In genomic region chr5:114035111-114035510, GRCm38 (mm10) we compare ENCODE assay signal across 15 mouse cellular contexts. TPM values are rescaled to one million over a fixed set of nuclear protein-coding genes. Genes with fewer than 3 reads are reported as not detected.
A peak's percentile ranks its signal among the peaks of the same experiment; 100 is the strongest.
DNase-seq lines count a peak whose midpoint lies in the region; ATAC-seq lines count a peak whose summit lies in the region.
"Had no signal": no experiment of that assay in that cellular context is flagged by ENCODE, and none has a peak within 500 bp of the region (broad histone marks: within the 10 kb centered on the region; RNA-seq: fewer than 3 reads in every experiment).

No protein-coding gene starts in this region.

- no peaks in the 10 kb centered on the region for H3K9me3 ChIP-seq in liver, embryonic 11.5 days (ENCODE audit: control insufficient read depth, low read length)
- H3K9me3 ChIP-seq in heart, embryonic 10.5 days = no peaks in the 10 kb centered on the region
- H3K9me3 ChIP-seq: forebrain, embryonic 13.5 days; liver, embryonic 15.5 days had no signal

- H3K27ac ChIP-seq in liver, embryonic 11.5 days (ENCODE audit: low read depth, low read length) = no peak overlapping the region
- no peak overlapping the region for H3K27ac ChIP-seq in heart, embryonic 10.5 days
- H3K27ac ChIP-seq: forebrain, embryonic 13.5 days; hindbrain, embryonic 14.5 days; liver, embryonic 15.5 days had no signal

- no peaks in the 10 kb centered on the region for H3K4me1 ChIP-seq in liver, embryonic 11.5 days (replicated peaks; ENCODE audit: control insufficient read depth, insufficient read depth, low read length)
- peaks cover 14% of the 10 kb centered on the region; the same call in 1 of the 2 replicates for H3K4me1 ChIP-seq in heart, embryonic 10.5 days
- H3K4me1 ChIP-seq: liver, embryonic 15.5 days had no signal

- no peak overlapping the region for H3K4me2 ChIP-seq in liver, embryonic 11.5 days
- H3K4me2 ChIP-seq: forebrain, embryonic 13.5 days; hindbrain, embryonic 14.5 days; liver, embryonic 15.5 days had no signal

- peak; percentile 41 to 49 for DNase-seq in cerebellum, adult 18-20 months
- DNase-seq in brain, adult 2 months (ENCODE audit: low read depth, low spot score) = peak; percentile 53
- DNase-seq in kidney, adult 11 months = peak; percentile 68
- DNase-seq in kidney, postnatal 10 days = peak; percentile 57
- no peak for DNase-seq in liver, embryonic 11.5 days (ENCODE audit: low spot score)
- DNase-seq in heart, embryonic 10.5 days (ENCODE audit: low spot score) = no peak
- DNase-seq in neural tube, embryonic 10.5 days (ENCODE audit: extremely low spot score, low spot score) = no peak
- DNase-seq: lung, postnatal 14 days had no signal

- no peak overlapping the region for H3K4me3 ChIP-seq in liver, embryonic 11.5 days (ENCODE audit: low read depth, low read length)
- no peak overlapping the region for H3K4me3 ChIP-seq in heart, embryonic 10.5 days
- H3K4me3 ChIP-seq: forebrain, embryonic 13.5 days; liver, embryonic 15.5 days; myocyte had no signal

- H3K27me3 ChIP-seq in liver, embryonic 11.5 days (replicated peaks; ENCODE audit: control insufficient read depth, insufficient read depth, low read length) = no peaks in the 10 kb centered on the region
- H3K27me3 ChIP-seq in heart, embryonic 10.5 days (ENCODE audit: insufficient read depth, poor library complexity, severe bottlenecking) = 0 out of 2 replicates have a peak, but pooled peaks cover 11% of the 10 kb centered on the region
- H3K27me3 ChIP-seq: forebrain, embryonic 13.5 days had no signal

- WGBS in liver, embryonic 11.5 days = 72% methylated on average over 10 of the region's 10 CpGs
- 68% methylated on average over 10 of the region's 10 CpGs for WGBS in heart, embryonic 10.5 days

- H3K9ac ChIP-seq in liver, embryonic 11.5 days (ENCODE audit: low read depth, low read length) = no peak overlapping the region
- H3K9ac ChIP-seq: forebrain, embryonic 13.5 days; hindbrain, embryonic 14.5 days; liver, embryonic 15.5 days had no signal

- no peak for ATAC-seq in cerebellum, adult (ENCODE audit: insufficient number of reproducible peaks, low FRiP score, low TSS enrichment)
- no peak for ATAC-seq in liver, embryonic 11.5 days (replicated peaks; ENCODE audit: low FRiP score)
- ATAC-seq: forebrain, embryonic 13.5 days had no signal

- H3K36me3 ChIP-seq in liver, embryonic 11.5 days (ENCODE audit: control insufficient read depth, insufficient read depth, low read length) = no peaks in the 10 kb centered on the region
- H3K36me3 ChIP-seq in heart, embryonic 10.5 days = no peaks in the 10 kb centered on the region
- H3K36me3 ChIP-seq: liver, embryonic 15.5 days had no signal

RNA-seq across cellular contexts. Expression of gene Usp30, which starts 30.1 kb away (rescaled TPM):
- polyA plus RNA-seq in liver, embryonic 11.5 days (2014; fragmentation: Nextera tagmentation; extraction: Ambion mirVana) = 6.5 and 8.5 TPM in 2 replicates
- polyA plus RNA-seq in heart, embryonic 10.5 days (2016; fragmentation: Nextera tagmentation; extraction: Ambion mirVana) = 9.9 and 10.2 TPM in 2 replicates

RNA-seq across cellular contexts. Expression of gene Dao, which starts 31.6 kb away (rescaled TPM):
- polyA plus RNA-seq in liver, embryonic 11.5 days (2014; fragmentation: Nextera tagmentation; extraction: Ambion mirVana) = 0.23 TPM in 1 of 2 replicates, not detected in the other
- not detected in 2 replicates for polyA plus RNA-seq in heart, embryonic 10.5 days (2016; fragmentation: Nextera tagmentation; extraction: Ambion mirVana)
- polyA plus RNA-seq: forebrain, embryonic 13.5 days; heart, embryonic 16.5 days; hindbrain, embryonic 14.5 days; limb, embryonic 11.5 days; liver, embryonic 15.5 days; myocyte had no signal

RNA-seq across cellular contexts. Expression of gene Ssh1, which starts 41.4 kb away (rescaled TPM):
- 16.2 and 17.8 TPM in 2 replicates for polyA plus RNA-seq in liver, embryonic 11.5 days (2014; fragmentation: Nextera tagmentation; extraction: Ambion mirVana)
- polyA plus RNA-seq in heart, embryonic 10.5 days (2016; fragmentation: Nextera tagmentation; extraction: Ambion mirVana) = 16.7 and 18.3 TPM in 2 replicates

RNA-seq across cellular contexts. Expression of gene Svop, which starts 56.3 kb away (rescaled TPM):
- not detected in 2 replicates for polyA plus RNA-seq in liver, embryonic 11.5 days (2014; fragmentation: Nextera tagmentation; extraction: Ambion mirVana)
- polyA plus RNA-seq in heart, embryonic 10.5 days (2016; fragmentation: Nextera tagmentation; extraction: Ambion mirVana) = 0.23 and 0.46 TPM in 2 replicates
- polyA plus RNA-seq: liver, embryonic 15.5 days had no signal

Comparison
In these comparisons a context has a peak if more than half of its experiments do, and no peak if none do; other contexts are left out.
1. DNase-seq: peak in cerebellum, adult 18-20 months (2 of 2), brain, adult 2 months (single experiment), kidney, adult 11 months (single experiment) and kidney, postnatal 10 days (single experiment); none in liver, embryonic 11.5 days (single experiment), heart, embryonic 10.5 days (single experiment) and neural tube, embryonic 10.5 days (single experiment).